Mouse (Mus musculus) embryonic fibroblast, embryonic 13.5 days (primary cell): Measurements from ENCODE around the gene Pdss2.

Source experiments
- CTCF ChIP-seq: IDR thresholded peaks from 2 replicates; pipeline ENCODE4 v1.5.1; 2011; ENCODE audit warnings: mild to moderate bottlenecking, control low read depth, low read length, moderate library complexity, borderline replicate concordance; ENCODE audit not compliant: insufficient read depth
- POLR2A ChIP-seq: IDR thresholded peaks from 2 replicates; pipeline ENCODE4 v1.6.1; 2011; ENCODE audit warnings: low read depth, mild to moderate bottlenecking, control low read depth, low read length, moderate library complexity

GRCm38 (mm10) chr10:43322446-43323178, 101.3 kb downstream of the Pdss2 start:
- TF ChIP-seq POLR2A (no peak), CTCF (no peak)
